Mouse (Mus musculus) CH12.LX (cell line): Measurements from ENCODE around the gene Huwe1. TPM values are rescaled to one million over a fixed set of nuclear protein-coding genes. Genes with fewer than 3 reads are reported as not detected.

Experiments
- DNase-seq: peaks from one replicate; pipeline ENCODE4 v3.0.0-alpha.2; 2013; ENCODE audit errors: extremely low read depth
- H3K27ac ChIP-seq: 2 replicates; pipeline ENCODE4 v1.5.1; 2012; ENCODE audit warnings: low read depth, mild to moderate bottlenecking, control low read depth, moderate library complexity; ENCODE audit not compliant: insufficient read depth
- H3K27me3 ChIP-seq: replicated peaks from 2 replicates; pipeline ENCODE3; 2012; ENCODE audit warnings: inconsistent platforms
- H3K36me3 ChIP-seq, 2 experiments: replicated peaks in 1 of 2; 2 replicates each; pipeline versions ENCODE3 to v1.6.1; 2012; ENCODE audit warnings: inconsistent platforms in 1 of 2, low read length in 1 of 2, mild to moderate bottlenecking in 1 of 2, mixed read lengths in 1 of 2, moderate library complexity in 1 of 2; ENCODE audit not compliant: control insufficient read depth in 1 of 2, insufficient read depth in 1 of 2
- H3K4me1 ChIP-seq, 2 experiments: 2 replicates each; pipeline ENCODE4 v1.6.1; 2012; ENCODE audit warnings: inconsistent platforms in 1 of 2, moderate library complexity in 1 of 2; ENCODE audit not compliant: insufficient read depth in 2 of 2, control insufficient read depth in 1 of 2
- H3K4me2 ChIP-seq: 2 replicates; pipeline ENCODE4 v1.6.1; 2012; ENCODE audit warnings: low read depth, mild to moderate bottlenecking, control low read depth; ENCODE audit not compliant: poor library complexity, insufficient read depth, severe bottlenecking
- H3K4me3 ChIP-seq, 3 experiments: fragments of 150-350 bp in 1 of 3; sonication (generic) in 1 of 3; replicated peaks in 1 of 3; 2 replicates each; pipeline versions ENCODE3 to v1.5.1; 2011 to 2012; ENCODE audit warnings: low read depth in 2 of 3, low read length in 2 of 3, mild to moderate bottlenecking in 2 of 3, moderate library complexity in 2 of 3, control low read depth in 1 of 3, improper control_type of control experiment in 1 of 3, inconsistent platforms in 1 of 3, mixed read lengths in 1 of 3; ENCODE audit not compliant: poor library complexity in 1 of 3
- H3K79me2 ChIP-seq: replicated peaks from 2 replicates; pipeline ENCODE4 v1.6.1; 2012; ENCODE audit warnings: mild to moderate bottlenecking, moderate library complexity; ENCODE audit not compliant: control insufficient read depth, poor library complexity, insufficient read depth, severe bottlenecking; ENCODE audit errors: extremely low read depth
- H3K9ac ChIP-seq: 2 replicates; pipeline ENCODE4 v1.6.1; 2012; ENCODE audit warnings: low read depth, mild to moderate bottlenecking, control low read depth, moderate library complexity; ENCODE audit not compliant: insufficient read depth
- H3K9me3 ChIP-seq: replicated peaks from 2 replicates; pipeline ENCODE3; 2012; ENCODE audit warnings: low read length, inconsistent platforms, mixed read lengths
- CHD2 ChIP-seq: IDR thresholded peaks from 2 replicates; pipeline ENCODE4 v1.6.1; 2011; ENCODE audit warnings: low read length, improper control_type of control experiment
- CTCF ChIP-seq, 2 experiments: IDR thresholded peaks in 1 of 2; conservative IDR thresholded peaks in 1 of 2; 2 replicates each; pipeline ENCODE4 v1.5.1; 2011 to 2012; ENCODE audit warnings: low read depth in 2 of 2, low read length in 2 of 2, improper control_type of control experiment in 1 of 2, inconsistent platforms in 1 of 2, mild to moderate bottlenecking in 1 of 2, moderate library complexity in 1 of 2
- E2F4 ChIP-seq: IDR thresholded peaks from 2 replicates; pipeline ENCODE4 v1.6.1; 2011; ENCODE audit warnings: low read depth, low read length, improper control_type of control experiment; ENCODE audit not compliant: insufficient replicate concordance
- ETS1 ChIP-seq: conservative IDR thresholded peaks from 2 replicates; pipeline ENCODE4 v1.6.1; 2012; ENCODE audit warnings: low read depth, mild to moderate bottlenecking, inconsistent platforms, low read length, improper control_type of control experiment, moderate library complexity
- GABPA ChIP-seq: IDR thresholded peaks from 2 replicates; pipeline ENCODE4 v1.6.1; 2012; ENCODE audit warnings: low read depth, low read length, improper control_type of control experiment, inconsistent platforms; ENCODE audit not compliant: insufficient replicate concordance
- IRF4 ChIP-seq: IDR thresholded peaks from 2 replicates; pipeline ENCODE4 v1.6.1; 2014; ENCODE audit warnings: low read depth, mild to moderate bottlenecking, inconsistent platforms, low read length, improper control_type of control experiment
- KAT2A ChIP-seq: IDR thresholded peaks from 2 replicates; pipeline ENCODE4 v1.6.1; 2012; ENCODE audit warnings: low read length, improper control_type of control experiment, inconsistent platforms; ENCODE audit not compliant: insufficient replicate concordance
- MAX ChIP-seq: IDR thresholded peaks from 2 replicates; pipeline ENCODE4 v1.6.1; 2011; ENCODE audit warnings: low read length, improper control_type of control experiment
- MAZ ChIP-seq: IDR thresholded peaks from 2 replicates; pipeline ENCODE4 v1.6.1; 2012; ENCODE audit warnings: low read depth, mild to moderate bottlenecking, inconsistent platforms, low read length, improper control_type of control experiment, moderate library complexity
- MEF2A ChIP-seq: IDR thresholded peaks from 2 replicates; pipeline ENCODE4 v1.6.1; 2014; ENCODE audit warnings: low read depth, mild to moderate bottlenecking, inconsistent platforms, low read length, improper control_type of control experiment, borderline replicate concordance
- MXI1 ChIP-seq: IDR thresholded peaks from 2 replicates; pipeline ENCODE4 v1.6.1; 2011; ENCODE audit warnings: mild to moderate bottlenecking, low read depth, low read length, improper control_type of control experiment
- MYC ChIP-seq: IDR thresholded peaks from 2 replicates; pipeline ENCODE4 v1.6.1; 2011; ENCODE audit warnings: low read depth, mild to moderate bottlenecking, improper control_type of control experiment, low read length
- PAX5 ChIP-seq: IDR thresholded peaks from 2 replicates; pipeline ENCODE4 v1.6.1; 2012; ENCODE audit warnings: low read length, inconsistent platforms, mixed read lengths
- SIN3A ChIP-seq: IDR thresholded peaks from 2 replicates; pipeline ENCODE4 v1.6.1; 2012; ENCODE audit warnings: low read length, improper control_type of control experiment, inconsistent platforms
- SMC3 ChIP-seq: IDR thresholded peaks from 2 replicates; pipeline ENCODE4 v1.6.1; 2011; ENCODE audit warnings: low read depth, low read length, improper control_type of control experiment
- TBP ChIP-seq: conservative IDR thresholded peaks from 2 replicates; pipeline ENCODE4 v1.6.1; 2011; ENCODE audit warnings: low read depth, low read length, improper control_type of control experiment
- TCF12 ChIP-seq: IDR thresholded peaks from 2 replicates; pipeline ENCODE4 v1.6.1; 2014; ENCODE audit warnings: low read depth, mild to moderate bottlenecking, inconsistent platforms, low read length, improper control_type of control experiment
- ZC3H11A ChIP-seq: IDR thresholded peaks from 2 replicates; pipeline ENCODE4 v1.6.1; 2012; ENCODE audit warnings: low read depth, mild to moderate bottlenecking, inconsistent platforms, low read length, improper control_type of control experiment
- ZKSCAN1 ChIP-seq: IDR thresholded peaks from 2 replicates; pipeline ENCODE4 v1.6.1; 2012; ENCODE audit warnings: low read depth, inconsistent platforms, low read length, improper control_type of control experiment, borderline replicate concordance
- ZMIZ1 ChIP-seq: IDR thresholded peaks from 2 replicates; pipeline ENCODE4 v1.6.1; 2012; ENCODE audit warnings: low read depth, mild to moderate bottlenecking, inconsistent platforms, low read length, improper control_type of control experiment
- dilution Hi-C: fragments of 300-500 bp; cut with MboI; formaldehyde crosslinking; loops from 2 replicates; pipeline ENCODE4 v1.14.3; 2020; ENCODE audit warnings: low sequenced_read_pairs; ENCODE audit not compliant: extremely low pct_unique_long_range_greater_than_20kb, extremely low pct_ligation_motif_present
- in situ Hi-C: fragments of 300-500 bp; cut with MboI; formaldehyde crosslinking; loops from 3 replicates; pipeline ENCODE4 v1.14.3; 2019; ENCODE audit warnings: low sequenced_read_pairs, low pct_ligation_motif_present, low pct_unique_long_range_greater_than_20kb, mixed read lengths
- polyA plus RNA-seq: library from polyadenylated mRNA; unstranded; fragments of >175 nt; gene quantifications from 2 replicates; pipeline ENCODE4 v1.2.1, GENCODE M21; 2012; ENCODE audit warnings: low read depth; ENCODE audit not compliant: insufficient read length
- total RNA-seq, 2 experiments: library from RNA; depleted of rRNA; stranded (reverse); fragments of 300-350 nt in 1 of 2; fragments of >200 nt in 1 of 2; gene quantifications; 2 replicates each; pipeline ENCODE4 v1.2.3; 2012 to 2014

The Huwe1 gene
- total and polyA plus RNA-seq, 3 experiments: 35.6 to 161 (median 113) TPM

DNA sequence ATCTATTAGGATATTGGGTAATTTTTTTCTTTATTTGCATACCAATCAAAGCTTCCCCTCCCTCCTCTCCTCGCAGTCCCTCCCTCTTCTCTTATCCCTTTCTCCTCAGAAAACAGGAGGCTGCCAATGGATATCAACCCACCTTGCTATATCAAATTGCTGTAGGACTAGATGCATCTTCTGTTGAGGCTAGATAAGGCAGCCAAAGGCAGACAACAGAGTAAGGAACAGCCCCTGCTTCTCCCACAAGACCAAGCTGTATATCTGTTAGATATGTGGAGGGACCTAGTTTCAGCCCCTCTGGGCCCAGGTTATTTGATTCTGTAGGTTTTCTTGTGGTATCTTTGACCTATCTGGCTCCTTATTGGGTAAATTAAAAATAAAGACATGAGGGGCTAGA lies 110.1 kb downstream of the Huwe1 start:
- in situ Hi-C loops: no loop called here
- Histone ChIP-seq H3K9ac (no peak overlapping the region), H3K4me1 (no peaks in the 10 kb centered on the region), H3K9me3 (no peaks in the 10 kb centered on the region), H3K4me2 (no peak overlapping the region), H3K4me3 (no peak overlapping the region), H3K27me3 (no peaks in the 10 kb centered on the region), H3K36me3 (peaks cover 57 to 89% of the 10 kb centered on the region in 2 experiments), H3K79me2 (peaks cover 2% of the 10 kb centered on the region; the same call in 1 of the 2 replicates), H3K27ac (no peak overlapping the region)
- dilution Hi-C loops: no loop called here
- no peak for DNase-seq
- TF ChIP-seq ETS1 (no peak), SMC3 (no peak), ZMIZ1 (no peak), ZKSCAN1 (no peak), TBP (no peak), MXI1 (no peak), PAX5 (no peak)

DNA sequence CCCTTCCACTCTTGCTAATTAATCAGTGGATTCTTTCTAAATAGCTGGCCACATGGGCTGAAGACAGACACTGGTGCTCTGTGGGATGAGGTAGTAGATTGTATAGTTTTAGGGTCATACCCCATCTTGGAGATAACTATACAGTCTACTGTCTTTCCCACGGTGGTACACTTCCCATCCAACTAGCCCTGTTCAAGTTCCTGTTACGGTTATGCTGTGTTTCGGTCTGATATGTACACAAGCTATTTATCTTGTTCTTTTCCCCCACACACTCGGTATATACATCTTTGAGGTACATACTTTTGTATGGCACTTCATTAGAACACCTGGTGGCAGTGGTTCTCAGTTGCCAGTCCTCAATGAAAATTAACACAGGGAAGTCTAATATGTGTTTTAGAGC lies 111.7 kb downstream of the Huwe1 start:
- no peak for DNase-seq
- no peak overlapping the region for H3K27ac ChIP-seq
- H3K36me3 ChIP-seq: peaks cover 52 to 89% of the 10 kb centered on the region in 2 experiments
- H3K4me3 ChIP-seq: no peak overlapping the region
- in situ Hi-C loops: no loop called here
- H3K9me3 ChIP-seq: no peaks in the 10 kb centered on the region
- TF ChIP-seq ZC3H11A (no peak), TCF12 (no peak), IRF4 (no peak), CTCF (conservative IDR thresholded peaks at IDR 0.05 in 1 of 2, IDR thresholded peaks at IDR 0.05 in 1 of 2; ENCODE audit: low read depth in 2 of 2, low read length in 2 of 2) (no peak), MYC (no peak), MEF2A (no peak), KAT2A (no peak), CHD2 (no peak), SIN3A (no peak), MAX (no peak), SMC3 (no peak), E2F4 (no peak), MAZ (no peak), GABPA (no peak), ZKSCAN1 (no peak)
- H3K27me3 ChIP-seq: no peaks in the 10 kb centered on the region
- no peaks in the 10 kb centered on the region for H3K4me1 ChIP-seq
- no peak overlapping the region for H3K4me2 ChIP-seq
- H3K9ac ChIP-seq: no peak overlapping the region
- H3K79me2 ChIP-seq: peaks cover 2% of the 10 kb centered on the region; the same call in 1 of the 2 replicates
- dilution Hi-C loops: no loop called here
